Mouse (Mus musculus): ENCODE measurements around the gene Abca8a. TPM values are rescaled to one million over a fixed set of nuclear protein-coding genes. Genes with fewer than 3 reads are reported as not detected.

Abca8a gene
- polyA plus RNA-seq (2012; rRNA removed): 1.1 and 1.3 TPM in 2 replicates

DNA sequence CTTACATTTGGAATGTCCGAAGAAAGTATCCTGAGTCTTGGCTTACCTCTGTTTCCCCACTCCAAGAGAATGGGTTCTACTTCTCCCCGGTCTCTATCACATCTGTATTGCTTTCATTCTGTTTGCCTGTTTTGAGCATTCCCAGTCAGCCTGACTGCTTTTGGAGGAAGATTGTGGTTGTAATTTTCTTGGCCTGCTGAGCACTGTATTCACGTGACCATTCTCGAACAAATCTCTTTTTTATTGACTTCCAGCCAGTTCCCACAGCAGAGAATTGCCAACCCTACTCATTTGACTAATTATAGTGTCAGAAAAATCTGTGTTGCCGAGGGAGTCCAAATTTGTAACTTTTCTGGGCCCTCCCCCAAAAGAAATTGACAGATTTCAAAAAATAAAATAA, at the start of gene Abca8a:
Abca8a (minus strand) TSS at position 121 of the 400 bp plus-strand sequence.
- Histone ChIP-seq H3K4me1 (ENCODE audit: control insufficient read depth, insufficient read depth, insufficient read length) (no peaks in the 10 kb centered on the region), H3K27me3 (ENCODE audit: control insufficient read depth, insufficient read depth, low read length) (no peaks in the 10 kb centered on the region), H3K27ac (ENCODE audit: insufficient read depth, low read length) (no peak within 1 kb of the TSS), H3K36me3 (ENCODE audit: control insufficient read depth, insufficient read depth, low read length) (no peaks in the 10 kb centered on the region), H3K4me3 (ENCODE audit: extremely low read depth, insufficient read depth, insufficient read length) (no peak within 1 kb of the TSS)
- WGBS: 56% methylated on average over 5 of the region's 5 CpGs
- DNase-seq (ENCODE audit: low read depth in 1 of 2, low spot score in 2 of 2): no peak
- TF ChIP-seq POLR2A (IDR thresholded peaks at IDR 0.05; ENCODE audit: low read depth, low read length) (no peak), CTCF (IDR thresholded peaks at IDR 0.05; ENCODE audit: extremely low read depth, insufficient read depth, insufficient read length, insufficient replicate concordance) (no peak)

DNA sequence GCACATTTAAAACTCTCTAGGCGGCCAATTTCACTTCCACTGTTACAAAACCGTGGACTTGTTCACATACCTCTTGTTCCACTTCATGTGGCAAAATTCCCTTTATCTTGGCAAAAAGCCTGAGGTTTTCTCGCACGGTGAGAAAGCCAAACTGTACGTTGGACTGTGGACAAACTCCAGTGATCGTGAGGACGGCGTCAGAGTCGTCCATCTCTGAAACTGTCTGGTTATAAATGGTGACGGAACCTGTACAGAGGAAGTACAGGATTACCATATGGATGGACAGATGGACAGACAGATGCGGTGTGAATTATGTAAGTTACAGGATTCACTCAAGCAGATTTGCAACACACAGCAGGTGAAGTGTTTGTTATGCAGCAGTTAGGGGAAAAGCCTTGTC, 49.6 kb upstream of the Abca8a start:
- H3K27me3 ChIP-seq (ENCODE audit: control insufficient read depth, insufficient read depth, low read length): no peaks in the 10 kb centered on the region
- no peak overlapping the region for H3K27ac ChIP-seq (ENCODE audit: insufficient read depth, low read length)
- no peaks in the 10 kb centered on the region for H3K4me1 ChIP-seq (ENCODE audit: control insufficient read depth, insufficient read depth, insufficient read length)
- WGBS: 84% methylated on average over 11 of the region's 11 CpGs
- no peak for DNase-seq (ENCODE audit: low read depth in 1 of 2, low spot score in 2 of 2)
- TF ChIP-seq CTCF (IDR thresholded peaks at IDR 0.05; ENCODE audit: extremely low read depth, insufficient read depth, insufficient read length, insufficient replicate concordance) (no peak), POLR2A (IDR thresholded peaks at IDR 0.05; ENCODE audit: low read depth, low read length) (no peak)
- H3K4me3 ChIP-seq (ENCODE audit: extremely low read depth, insufficient read depth, insufficient read length): no peak overlapping the region
- no peaks in the 10 kb centered on the region for H3K36me3 ChIP-seq (ENCODE audit: control insufficient read depth, insufficient read depth, low read length)

DNA sequence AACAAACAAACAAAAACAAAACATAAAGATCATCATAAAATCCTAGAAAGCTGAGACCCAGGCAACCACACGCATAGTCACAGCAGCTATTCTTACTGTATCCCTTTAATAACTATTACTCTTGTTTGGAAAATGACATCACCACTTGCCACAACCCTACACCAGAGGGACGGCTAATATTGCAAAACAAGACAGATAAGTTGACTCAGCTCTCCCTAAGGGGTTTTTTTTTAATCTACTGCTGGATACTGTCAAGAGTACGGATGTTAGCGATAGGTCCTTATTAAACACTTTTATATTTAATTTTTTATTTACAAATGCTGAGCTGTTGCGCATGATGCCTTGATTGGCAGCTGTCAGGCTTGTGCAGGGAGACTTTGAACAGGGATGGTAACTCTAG, 35.0 kb upstream of the Abca8a start:
- no peak for DNase-seq (ENCODE audit: low read depth in 1 of 2, low spot score in 2 of 2)
- Histone ChIP-seq H3K4me3 (ENCODE audit: extremely low read depth, insufficient read depth, insufficient read length) (no peak overlapping the region), H3K27ac (ENCODE audit: insufficient read depth, low read length) (no peak overlapping the region), H3K36me3 (ENCODE audit: control insufficient read depth, insufficient read depth, low read length) (no peaks in the 10 kb centered on the region), H3K4me1 (ENCODE audit: control insufficient read depth, insufficient read depth, insufficient read length) (no peaks in the 10 kb centered on the region), H3K27me3 (ENCODE audit: control insufficient read depth, insufficient read depth, low read length) (no peaks in the 10 kb centered on the region)
- no peak for TF ChIP-seq CTCF (IDR thresholded peaks at IDR 0.05; ENCODE audit: extremely low read depth, insufficient read depth, insufficient read length, insufficient replicate concordance)
- no peak for TF ChIP-seq POLR2A (IDR thresholded peaks at IDR 0.05; ENCODE audit: low read depth, low read length)
- 86% methylated on average over 5 of the region's 5 CpGs for WGBS

DNA sequence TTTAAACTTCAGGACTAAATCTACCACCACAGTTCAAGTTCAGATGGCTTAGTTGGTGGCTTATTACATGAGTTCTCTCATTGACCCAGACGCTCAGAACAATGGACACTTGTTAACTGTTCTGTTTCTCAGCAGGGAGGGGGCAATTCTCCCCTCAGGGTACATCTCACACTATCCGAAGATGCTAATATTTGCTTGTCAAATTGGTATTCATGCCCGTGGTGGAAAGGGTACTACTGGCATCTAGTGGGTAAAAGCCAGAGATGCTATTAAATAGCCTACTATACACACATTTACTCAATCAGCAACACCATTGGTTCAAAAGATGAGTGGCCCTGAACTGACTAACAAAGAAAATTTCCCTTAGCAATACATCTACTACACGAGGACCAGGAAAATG, 15.4 kb upstream of the Abca8a start:
- Histone ChIP-seq H3K4me1 (ENCODE audit: control insufficient read depth, insufficient read depth, insufficient read length) (no peaks in the 10 kb centered on the region), H3K27me3 (ENCODE audit: control insufficient read depth, insufficient read depth, low read length) (no peaks in the 10 kb centered on the region), H3K36me3 (ENCODE audit: control insufficient read depth, insufficient read depth, low read length) (no peaks in the 10 kb centered on the region), H3K4me3 (ENCODE audit: extremely low read depth, insufficient read depth, insufficient read length) (no peak overlapping the region), H3K27ac (ENCODE audit: insufficient read depth, low read length) (no peak overlapping the region)
- DNase-seq (ENCODE audit: low read depth in 1 of 2, low spot score in 2 of 2): no peak
- 68% methylated on average over 4 of the region's 4 CpGs for WGBS
- no peak for TF ChIP-seq CTCF (IDR thresholded peaks at IDR 0.05; ENCODE audit: extremely low read depth, insufficient read depth, insufficient read length, insufficient replicate concordance)

DNA sequence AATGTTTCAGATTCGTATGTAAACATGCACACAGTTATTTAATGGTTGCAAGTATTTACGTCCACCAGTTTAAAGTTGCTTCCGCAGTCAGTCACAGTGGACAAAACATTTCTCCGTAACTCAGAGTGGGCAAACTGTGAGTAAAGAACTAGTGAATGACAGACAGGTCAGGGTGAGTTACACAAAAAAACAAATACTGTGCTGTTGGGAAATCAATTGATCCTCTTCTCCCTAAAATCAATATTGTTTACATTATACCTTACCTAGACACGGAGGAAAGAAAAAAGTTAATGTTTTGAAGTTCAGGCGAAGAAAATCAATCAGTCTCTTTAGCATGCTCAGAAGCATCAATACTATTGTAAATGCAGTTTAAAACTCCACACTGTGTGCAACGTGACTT, 5.7 kb upstream of the Abca8a start:
- no peak for DNase-seq (ENCODE audit: low read depth in 1 of 2, low spot score in 2 of 2)
- Histone ChIP-seq H3K36me3 (ENCODE audit: control insufficient read depth, insufficient read depth, low read length) (no peaks in the 10 kb centered on the region), H3K4me3 (ENCODE audit: extremely low read depth, insufficient read depth, insufficient read length) (no peak overlapping the region), H3K27me3 (ENCODE audit: control insufficient read depth, insufficient read depth, low read length) (no peaks in the 10 kb centered on the region), H3K4me1 (ENCODE audit: control insufficient read depth, insufficient read depth, insufficient read length) (no peaks in the 10 kb centered on the region), H3K27ac (ENCODE audit: insufficient read depth, low read length) (no peak overlapping the region)
- 89% methylated on average over 7 of the region's 7 CpGs for whole genome bisulfite sequencing
- no peak for TF ChIP-seq POLR2A (IDR thresholded peaks at IDR 0.05; ENCODE audit: low read depth, low read length)
- TF ChIP-seq CTCF (IDR thresholded peaks at IDR 0.05; ENCODE audit: extremely low read depth, insufficient read depth, insufficient read length, insufficient replicate concordance): no peak

DNA sequence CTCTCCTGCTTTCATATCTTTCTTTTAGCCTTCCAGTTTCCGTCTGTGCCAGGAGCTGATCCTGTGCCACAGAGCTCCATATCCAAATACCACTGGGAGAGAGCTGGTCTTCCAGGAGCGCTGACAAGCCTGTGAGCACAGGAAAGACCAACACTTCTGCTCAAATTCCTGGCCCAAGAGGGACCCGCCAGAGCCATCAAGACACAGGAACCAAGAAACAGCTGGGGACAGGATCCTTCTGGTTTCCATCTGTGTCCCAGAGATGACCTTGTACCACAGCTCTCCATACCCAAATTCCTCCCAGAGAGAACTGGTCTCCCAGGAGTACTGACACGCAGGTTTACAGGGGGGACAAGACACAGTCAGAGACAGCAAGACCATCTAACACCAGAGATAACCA, 3.1 kb upstream of the Abca8a start:
- 83% methylated on average over 4 of the region's 4 CpGs for WGBS
- Histone ChIP-seq H3K27ac (ENCODE audit: insufficient read depth, low read length) (no peak overlapping the region), H3K4me3 (ENCODE audit: extremely low read depth, insufficient read depth, insufficient read length) (no peak overlapping the region), H3K27me3 (ENCODE audit: control insufficient read depth, insufficient read depth, low read length) (no peaks in the 10 kb centered on the region), H3K4me1 (ENCODE audit: control insufficient read depth, insufficient read depth, insufficient read length) (no peaks in the 10 kb centered on the region), H3K36me3 (ENCODE audit: control insufficient read depth, insufficient read depth, low read length) (no peaks in the 10 kb centered on the region)
- DNase-seq (ENCODE audit: low read depth in 1 of 2, low spot score in 2 of 2): no peak
- TF ChIP-seq POLR2A (IDR thresholded peaks at IDR 0.05; ENCODE audit: low read depth, low read length): no peak
- TF ChIP-seq CTCF (IDR thresholded peaks at IDR 0.05; ENCODE audit: extremely low read depth, insufficient read depth, insufficient read length, insufficient replicate concordance): no peak

DNA sequence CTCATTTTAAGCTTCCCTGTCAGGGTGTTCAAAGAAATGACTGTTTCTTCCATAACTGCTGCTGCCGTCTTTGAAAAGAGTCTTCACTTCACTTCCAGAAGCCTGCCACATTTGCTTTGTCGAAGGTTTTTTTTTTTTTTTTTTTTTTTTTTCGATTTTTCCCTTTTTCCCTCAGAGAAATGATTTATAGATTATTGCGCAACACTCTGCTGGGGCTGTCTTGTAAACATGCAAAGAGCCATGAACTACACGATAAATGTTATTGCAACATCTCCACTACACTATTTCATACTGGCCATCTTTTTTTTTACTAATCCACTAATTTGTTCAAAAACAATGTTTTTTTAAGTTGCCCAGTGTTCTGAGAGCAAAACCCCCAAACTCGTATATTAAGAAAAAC, 1.7 kb upstream of the Abca8a start:
- Histone ChIP-seq H3K4me1 (ENCODE audit: control insufficient read depth, insufficient read depth, insufficient read length) (no peaks in the 10 kb centered on the region), H3K27ac (ENCODE audit: insufficient read depth, low read length) (no peak overlapping the region), H3K36me3 (ENCODE audit: control insufficient read depth, insufficient read depth, low read length) (no peaks in the 10 kb centered on the region), H3K4me3 (ENCODE audit: extremely low read depth, insufficient read depth, insufficient read length) (no peak overlapping the region), H3K27me3 (ENCODE audit: control insufficient read depth, insufficient read depth, low read length) (no peaks in the 10 kb centered on the region)
- DNase-seq (ENCODE audit: low read depth in 1 of 2, low spot score in 2 of 2): no peak
- WGBS: 68% methylated on average over 6 of the region's 6 CpGs
- TF ChIP-seq CTCF (IDR thresholded peaks at IDR 0.05; ENCODE audit: extremely low read depth, insufficient read depth, insufficient read length, insufficient replicate concordance) (no peak), POLR2A (IDR thresholded peaks at IDR 0.05; ENCODE audit: low read depth, low read length) (no peak)
